Mouse (Mus musculus) CH12.LX (cell line): ENCODE measurements around the gene Tspear.

ENCODE experiments used
- CHD1 ChIP-seq: IDR thresholded peaks from 2 replicates; pipeline ENCODE4 v1.6.1; 2012; ENCODE audit warnings: low read depth, low read length, improper control_type of control experiment, inconsistent platforms
- CHD2 ChIP-seq: IDR thresholded peaks from 2 replicates; pipeline ENCODE4 v1.6.1; 2011; ENCODE audit warnings: low read length, improper control_type of control experiment
- CTCF ChIP-seq, 2 experiments: IDR thresholded peaks in 1 of 2; conservative IDR thresholded peaks in 1 of 2; 2 replicates each; pipeline ENCODE4 v1.5.1; 2011 to 2012; ENCODE audit warnings: low read depth in 2 of 2, low read length in 2 of 2, improper control_type of control experiment in 1 of 2, inconsistent platforms in 1 of 2, mild to moderate bottlenecking in 1 of 2, moderate library complexity in 1 of 2
- EP300 ChIP-seq: IDR thresholded peaks from 2 replicates; pipeline ENCODE4 v1.6.1; 2011; ENCODE audit warnings: low read length, improper control_type of control experiment
- JUND ChIP-seq: conservative IDR thresholded peaks from 2 replicates; pipeline ENCODE4 v1.6.1; 2011; ENCODE audit warnings: low read depth, low read length, improper control_type of control experiment
- KAT2A ChIP-seq: IDR thresholded peaks from 2 replicates; pipeline ENCODE4 v1.6.1; 2012; ENCODE audit warnings: low read length, improper control_type of control experiment, inconsistent platforms; ENCODE audit not compliant: insufficient replicate concordance
- NRF1 ChIP-seq: IDR thresholded peaks from 2 replicates; pipeline ENCODE4 v1.6.1; 2014; ENCODE audit warnings: low read depth, mild to moderate bottlenecking, inconsistent platforms, low read length, improper control_type of control experiment, moderate library complexity
- POLR2A ChIP-seq: IDR thresholded peaks from 2 replicates; pipeline ENCODE4 v1.6.1; 2011; ENCODE audit warnings: low read depth, mild to moderate bottlenecking, improper control_type of control experiment, low read length
- POLR2AphosphoS2 ChIP-seq: IDR thresholded peaks from 2 replicates; pipeline ENCODE4 v1.6.1; 2011; ENCODE audit warnings: low read depth, low read length, improper control_type of control experiment
- RCOR1 ChIP-seq: conservative IDR thresholded peaks from 2 replicates; pipeline ENCODE4 v1.6.1; 2012; ENCODE audit warnings: low read depth, mild to moderate bottlenecking, inconsistent platforms, low read length, improper control_type of control experiment
- SIN3A ChIP-seq: IDR thresholded peaks from 2 replicates; pipeline ENCODE4 v1.6.1; 2012; ENCODE audit warnings: low read length, improper control_type of control experiment, inconsistent platforms
- SMC3 ChIP-seq: IDR thresholded peaks from 2 replicates; pipeline ENCODE4 v1.6.1; 2011; ENCODE audit warnings: low read depth, low read length, improper control_type of control experiment
- TBP ChIP-seq: conservative IDR thresholded peaks from 2 replicates; pipeline ENCODE4 v1.6.1; 2011; ENCODE audit warnings: low read depth, low read length, improper control_type of control experiment
- TCF12 ChIP-seq: IDR thresholded peaks from 2 replicates; pipeline ENCODE4 v1.6.1; 2014; ENCODE audit warnings: low read depth, mild to moderate bottlenecking, inconsistent platforms, low read length, improper control_type of control experiment

GRCm38 (mm10) chr10:77671519-77671918, 14.8 kb upstream of the Tspear start:
- TF ChIP-seq TBP, result no peak
- no peak for TF ChIP-seq NRF1
- no peak for TF ChIP-seq CTCF (conservative IDR thresholded peaks at IDR 0.05 in 1 of 2, IDR thresholded peaks at IDR 0.05 in 1 of 2; ENCODE audit: low read depth in 2 of 2, low read length in 2 of 2)
- TF ChIP-seq EP300, result no peak
- no peak for TF ChIP-seq KAT2A
- no peak for TF ChIP-seq JUND
- no peak for TF ChIP-seq RCOR1
- TF ChIP-seq SMC3, result no peak
- TF ChIP-seq CHD1, result no peak
- no peak for TF ChIP-seq POLR2AphosphoS2
- TF ChIP-seq SIN3A, result no peak
- TF ChIP-seq CHD2, result no peak
- no peak for TF ChIP-seq POLR2A
- TF ChIP-seq TCF12, result no peak
